Mouse (Mus musculus) lung, embryonic 14.5 days (tissue): ENCODE data around the gene Tmem126b. TPM values are rescaled to one million over a fixed set of nuclear protein-coding genes. Genes with fewer than 3 reads are reported as not detected.

Source experiments
- ATAC-seq: fragments of 200-750 bp; cut with Nextera tagmentation; 2 replicates; pipeline ENCODE4 v1.8.0; 2017; ENCODE audit warnings: mild to moderate bottlenecking, moderate TSS enrichment, moderate library complexity; ENCODE audit not compliant: insufficient read depth
- DNase-seq: peaks from one replicate; pipeline ENCODE4 v3.0.0-alpha.2; 2015
- H3K27ac ChIP-seq: fragments of 300-500 bp; sonication (generic); 2 replicates; pipeline ENCODE4 v1.5.1; 2014; ENCODE audit warnings: low read depth, mild to moderate bottlenecking, moderate library complexity
- H3K27me3 ChIP-seq: fragments of 300-500 bp; sonication (generic); 2 replicates; pipeline ENCODE4 v1.6.1; 2014; ENCODE audit warnings: low read length, control low read depth; ENCODE audit not compliant: insufficient read depth
- H3K36me3 ChIP-seq: fragments of 300-500 bp; sonication (generic); 2 replicates; pipeline ENCODE4 v1.6.1; 2014; ENCODE audit warnings: control low read depth; ENCODE audit not compliant: insufficient read depth
- H3K4me1 ChIP-seq: fragments of 300-500 bp; sonication (generic); 2 replicates; pipeline ENCODE4 v1.6.1; 2014; ENCODE audit warnings: antibody characterized with exemption, control low read depth; ENCODE audit not compliant: insufficient read depth
- H3K4me2 ChIP-seq: fragments of 300-500 bp; sonication (generic); 2 replicates; pipeline ENCODE4 v1.6.1; 2014; ENCODE audit warnings: mild to moderate bottlenecking
- H3K4me3 ChIP-seq: fragments of 300-500 bp; sonication (generic); 2 replicates; pipeline ENCODE4 v1.5.1; 2014; ENCODE audit warnings: low read depth, low read length
- H3K9ac ChIP-seq: fragments of 300-500 bp; sonication (generic); 2 replicates; pipeline ENCODE4 v1.6.1; 2014
- H3K9me3 ChIP-seq: fragments of 300-500 bp; sonication (generic); 2 replicates; pipeline ENCODE4 v1.6.1; 2016; ENCODE audit warnings: low read depth, low read length, control low read depth
- CTCF ChIP-seq: IDR thresholded peaks from 2 replicates; pipeline ENCODE4 v1.5.1; 2016; ENCODE audit warnings: antibody characterized with exemption, low read depth
- WGBS: fragments of 180-500 bp; shearing (Covaris S2); extraction: QIAGEN DNeasy Blood & Tissue Kit; methylation state at CpG from one replicate; pipeline ENCODE4 v1.1.7; 2014; 5-methylcytosine and 5-hydroxymethylcytosine counted together
- polyA plus RNA-seq: library from polyadenylated mRNA; unstranded; fragments of >200 nt; fragmentation: Nextera tagmentation; extraction: Ambion mirVana; gene quantifications from 2 replicates; pipeline ENCODE4 v1.2.1, GENCODE M21; 2014

Tmem126b gene
- polyA plus RNA-seq, 1 experiment from 2014 or later = 31.7 TPM

- H3K27me3 ChIP-seq = no peaks in the 10 kb centered on the region
- no peaks in the 10 kb centered on the region for H3K36me3 ChIP-seq
- peak within 1 kb of the TSS; percentile 38 for H3K4me3 ChIP-seq
- no peak for TF ChIP-seq CTCF
- peak; percentile 100 for ATAC-seq
- no peaks in the 10 kb centered on the region for H3K9me3 ChIP-seq
- peak within 1 kb of the TSS; percentile 47 for H3K9ac ChIP-seq
- 19% methylated on average over 29 of the region's 29 CpGs for WGBS
- no peaks in the 10 kb centered on the region for H3K4me1 ChIP-seq
- DNase-seq = peak; percentile 93
- H3K27ac ChIP-seq = peak within 1 kb of the TSS; percentile 42; the same call in 1 of the 2 replicates
- peak within 1 kb of the TSS; percentile 74 for H3K4me2 ChIP-seq
Measured at GRCm38 (mm10) chr7:90426020-90427001, 49.5 kb downstream of the Tmem126b start, which contains the start of gene Ccdc89. Gene Ccdc89, plus strand, starts transcription at chr7:90426577.

Other genes with a start within 250 kb of the Tmem126b start
- gene Ccdc83, start 210.2 kb downstream of the Tmem126b start, polyA plus RNA-seq = not detected in 2 replicates
- gene Sytl2, start 173.7 kb downstream of the Tmem126b start, polyA plus RNA-seq = 3.7 and 4.0 TPM in 2 replicates
- gene Ccdc89, start 49.4 kb downstream of the Tmem126b start, polyA plus RNA-seq = 1.5 TPM in 2 replicates
- 45.2 and 47.4 TPM in 2 replicates for gene Crebzf, start 33.3 kb downstream of the Tmem126b start, polyA plus RNA-seq
- 105 and 107 TPM in 2 replicates for gene Tmem126a, start 18.8 kb downstream of the Tmem126b start, polyA plus RNA-seq
- gene Dlg2, start 671 bp upstream of the Tmem126b start, polyA plus RNA-seq = 0.25 and 0.37 TPM in 2 replicates